Mouse (Mus musculus) cerebral cortex, adult 2 months (tissue): ENCODE measurements around the gene Gm11596.

ENCODE experiments used
- WGBS: fragments of 180-500 bp; shearing (Covaris S2); methylation state at CpG from one replicate; pipeline ENCODE4 v1.1.7; 2018; 5-methylcytosine and 5-hydroxymethylcytosine counted together

Gm11596 gene

DNA sequence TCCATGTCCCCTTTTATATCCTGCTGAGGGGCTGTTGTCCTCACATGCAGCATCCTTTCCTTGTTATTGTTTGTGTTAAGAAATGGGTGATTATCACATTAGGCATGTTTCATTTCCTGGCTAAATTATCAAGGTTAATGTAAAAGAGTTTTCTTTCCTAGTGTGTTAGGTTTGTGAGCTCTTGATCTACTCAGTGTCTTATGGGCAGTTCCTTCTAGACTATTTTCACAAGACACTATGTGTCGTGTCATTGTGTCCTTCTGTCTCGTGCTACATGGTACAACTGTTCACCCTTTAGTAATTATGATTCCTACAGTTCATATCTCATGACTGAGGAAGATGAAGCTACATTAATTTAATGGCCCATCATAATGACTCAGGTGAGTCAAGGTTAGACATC is at the start of gene Gm11596:
Gene Gm11596, minus strand, starts transcription at position 101 of the 400 bp plus-strand sequence.
- WGBS: 82% methylated on average over 2 of the region's 2 CpGs

DNA sequence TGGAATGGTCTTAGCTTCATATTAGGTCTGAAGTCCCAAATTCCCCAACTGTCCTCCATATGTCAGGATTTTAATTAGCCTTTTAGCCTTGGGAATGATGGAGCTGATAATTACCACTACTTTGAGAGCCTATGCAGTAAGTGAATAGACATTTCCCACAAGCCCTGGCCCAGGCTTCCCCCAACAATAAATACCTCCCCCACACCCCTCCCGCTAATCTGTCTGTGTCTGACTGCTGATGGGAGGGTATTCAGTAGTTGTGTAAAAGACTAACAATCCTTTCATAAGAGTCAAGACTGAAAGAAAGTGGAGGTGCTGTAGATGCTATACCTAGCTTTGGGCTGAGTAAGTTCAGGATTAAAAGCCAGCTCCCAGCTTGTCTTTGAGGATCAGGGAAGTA is 48.9 kb upstream of the Gm11596 start:
- WGBS: 71% methylated on average over 1 of the region's 1 CpGs

DNA sequence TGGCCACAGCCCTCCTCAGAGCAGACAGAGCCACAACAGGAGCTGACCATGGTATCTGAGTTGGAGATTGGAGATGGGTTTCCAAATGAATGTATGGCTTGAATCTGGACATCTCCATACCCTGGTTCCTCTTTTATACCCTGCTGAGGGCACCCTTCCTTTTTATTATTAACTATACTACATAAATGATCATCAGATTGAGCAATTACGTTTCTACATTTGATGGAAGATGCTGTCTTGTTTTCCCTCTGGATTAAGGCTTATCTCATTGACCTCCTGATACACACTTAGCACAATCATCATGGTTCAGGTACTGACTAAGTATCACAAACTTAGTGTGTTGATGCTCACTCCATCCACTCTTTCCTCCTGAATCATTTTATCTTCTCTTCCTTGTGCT is 44.7 kb upstream of the Gm11596 start, which contains the start of gene 2300003K06Rik:
Gene 2300003K06Rik, minus strand, starts transcription at position 101 of the 400 bp plus-strand sequence.
- 92% methylated on average over 1 of the region's 1 CpGs for WGBS

DNA sequence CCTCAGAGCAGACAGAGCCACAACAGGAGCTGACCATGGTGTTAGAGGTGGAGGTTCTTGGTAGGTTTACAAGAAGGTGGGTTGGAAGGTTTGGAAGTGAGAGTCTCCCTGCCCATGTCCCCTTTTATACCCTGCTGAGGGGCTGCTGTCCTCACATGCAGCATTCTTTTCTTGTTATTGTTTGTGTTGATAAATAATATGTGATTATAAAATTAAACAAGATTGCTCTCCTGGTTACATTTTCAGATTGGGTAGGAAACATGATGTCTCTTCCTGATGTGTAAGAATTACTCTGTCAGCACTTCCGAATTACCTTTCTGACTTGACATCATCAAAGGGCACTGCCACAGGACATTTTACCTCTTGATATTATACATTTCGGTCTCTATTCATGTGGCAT is 22.3 kb upstream of the Gm11596 start, which contains the start of gene Gm11564:
Gene Gm11564, minus strand, starts transcription at position 101 of the 400 bp plus-strand sequence.
- WGBS: 81% methylated on average over 2 of the region's 2 CpGs

DNA sequence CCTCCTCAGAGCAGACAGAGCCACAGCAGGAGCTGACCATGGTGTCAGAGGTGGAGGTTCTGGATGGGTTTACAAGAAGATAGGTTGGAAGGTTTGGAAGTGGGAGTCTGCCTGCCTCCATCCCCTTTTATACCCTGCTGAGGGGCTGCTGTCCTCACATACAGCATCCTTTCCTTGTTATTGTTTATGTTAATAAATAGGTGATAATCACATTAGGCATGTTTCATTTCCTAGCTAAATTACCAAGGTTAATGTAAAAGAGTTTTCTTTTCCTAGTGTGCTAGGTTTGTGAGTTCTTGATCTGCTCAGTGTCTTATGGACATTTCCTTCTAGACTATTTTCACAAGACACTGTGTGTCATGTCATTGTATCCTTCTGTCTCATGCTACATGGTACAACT is 16.5 kb upstream of the Gm11596 start, which contains the start of gene Krtap4-13:
Gene Krtap4-13, minus strand, starts transcription at position 101 of the 400 bp plus-strand sequence.

DNA sequence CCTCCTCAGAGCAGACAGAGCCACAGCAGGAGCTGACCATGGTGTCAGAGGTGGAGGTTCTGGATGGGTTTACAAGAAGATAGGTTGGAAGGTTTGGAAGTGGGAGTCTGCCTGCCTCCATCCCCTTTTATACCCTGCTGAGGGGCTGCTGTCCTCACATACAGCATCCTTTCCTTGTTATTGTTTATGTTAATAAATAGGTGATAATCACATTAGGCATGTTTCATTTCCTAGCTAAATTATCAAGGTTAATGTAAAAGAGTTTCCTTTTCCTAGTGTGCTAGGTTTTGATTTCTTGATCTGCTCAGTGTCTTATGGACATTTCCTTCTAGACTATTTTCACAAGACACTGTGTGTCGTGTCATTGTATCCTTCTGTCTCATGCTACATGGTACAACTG is 11.1 kb upstream of the Gm11596 start, which contains the start of gene Gm11554:
Gene Gm11554, minus strand, starts transcription at position 101 of the 400 bp plus-strand sequence.
- no CpG with 5 or more reads among the region's 1 CpGs for WGBS

DNA sequence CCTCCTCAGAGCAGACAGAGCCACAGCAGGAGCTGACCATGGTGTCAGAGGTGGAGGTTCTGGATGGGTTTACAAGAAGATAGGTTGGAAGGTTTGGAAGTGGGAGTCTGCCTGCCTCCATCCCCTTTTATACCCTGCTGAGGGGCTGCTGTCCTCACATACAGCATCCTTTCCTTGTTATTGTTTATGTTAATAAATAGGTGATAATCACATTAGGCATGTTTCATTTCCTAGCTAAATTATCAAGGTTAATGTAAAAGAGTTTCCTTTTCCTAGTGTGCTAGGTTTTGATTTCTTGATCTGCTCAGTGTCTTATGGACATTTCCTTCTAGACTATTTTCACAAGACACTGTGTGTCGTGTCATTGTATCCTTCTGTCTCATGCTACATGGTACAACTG is 5.6 kb upstream of the Gm11596 start, which contains the start of gene Gm11569:
Gene Gm11569, minus strand, starts transcription at position 101 of the 400 bp plus-strand sequence.
- WGBS: no CpG with 5 or more reads among the region's 1 CpGs

DNA sequence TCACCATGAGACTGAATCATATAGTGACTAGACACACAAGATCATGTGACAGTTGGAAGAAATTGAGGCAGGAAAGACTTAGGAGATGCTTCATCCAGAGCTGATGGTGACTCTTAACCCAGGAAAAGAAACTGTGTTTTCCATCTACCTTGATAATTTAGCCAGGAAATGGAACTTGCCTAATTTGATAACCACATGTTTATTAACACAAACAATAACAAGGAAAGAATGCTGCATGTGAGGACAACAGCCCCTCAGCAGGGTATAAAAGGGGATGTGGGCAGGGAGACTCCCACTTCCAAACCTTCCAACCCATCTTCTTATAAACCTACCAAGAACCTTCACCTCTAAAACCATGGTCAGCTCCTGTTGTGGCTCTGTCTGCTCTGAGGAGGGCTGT is 8.4 kb downstream of the Gm11596 start, which contains the start of gene Krtap4-9:
Gene Krtap4-9, plus strand, starts transcription at position 301 of the 400 bp plus-strand sequence.

DNA sequence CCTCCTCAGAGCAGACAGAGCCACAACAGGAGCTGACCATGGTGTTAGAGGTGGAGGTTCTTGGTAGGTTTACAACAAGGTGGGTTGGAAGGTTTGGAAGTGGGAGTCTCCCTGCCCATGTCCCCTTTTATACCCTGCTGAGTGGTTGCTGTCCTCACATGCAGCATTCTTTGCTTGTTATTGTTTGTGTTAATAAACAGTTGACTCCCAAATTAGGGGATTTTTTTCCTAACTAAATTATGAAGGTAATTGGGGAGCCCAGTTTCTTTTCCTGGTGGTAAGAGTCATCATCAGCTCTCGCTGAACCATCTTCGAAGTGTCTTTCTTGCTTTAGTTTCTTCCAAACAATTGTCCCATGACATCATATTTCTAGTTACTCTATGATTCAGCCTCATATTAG is 12.7 kb downstream of the Gm11596 start, which contains the start of gene Krtap4-8:
Gene Krtap4-8, minus strand, starts transcription at position 101 of the 400 bp plus-strand sequence.
- WGBS: 95% methylated on average over 2 of the region's 2 CpGs

DNA sequence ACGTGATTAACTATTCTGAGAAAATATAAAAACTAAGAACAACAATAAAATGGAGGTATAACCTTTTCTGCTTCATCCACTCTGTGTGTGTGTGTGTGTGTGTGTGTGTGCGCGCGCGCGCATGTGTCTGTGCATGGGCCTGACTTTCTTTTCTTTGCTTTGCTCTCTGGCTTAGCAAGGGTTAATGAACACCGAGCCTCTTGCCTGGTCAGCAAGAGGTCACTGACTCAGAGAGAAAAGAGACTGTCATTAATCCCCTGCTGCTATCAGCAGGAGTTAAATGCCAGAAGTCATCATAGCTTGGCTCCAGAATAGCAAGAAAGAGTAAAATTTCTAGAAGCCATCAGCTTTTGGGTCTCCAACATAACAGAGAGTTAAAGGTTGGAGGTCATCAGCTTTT is 14.9 kb downstream of the Gm11596 start:
- whole genome bisulfite sequencing: 68% methylated on average over 7 of the region's 7 CpGs

DNA sequence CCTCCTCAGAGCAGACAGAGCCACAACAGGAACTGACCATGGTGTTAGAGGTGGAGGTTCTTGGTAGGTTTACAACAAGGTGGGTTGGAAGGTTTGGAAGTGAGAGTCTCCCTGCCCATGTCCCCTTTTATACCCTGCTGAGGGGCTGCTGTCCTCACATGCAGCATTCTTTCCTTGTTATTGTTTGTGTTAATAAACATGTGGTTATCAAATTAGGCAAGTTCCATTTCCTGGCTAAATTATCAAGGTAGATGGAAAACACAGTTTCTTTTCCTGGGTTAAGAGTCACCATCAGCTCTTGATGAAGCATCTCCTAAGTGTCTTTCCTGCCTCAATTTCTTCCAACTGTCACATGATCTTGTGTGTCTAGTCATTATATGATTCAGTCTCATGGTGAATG is 20.5 kb downstream of the Gm11596 start, which contains the start of gene Gm11595:
Gene Gm11595, minus strand, starts transcription at position 101 of the 400 bp plus-strand sequence.

DNA sequence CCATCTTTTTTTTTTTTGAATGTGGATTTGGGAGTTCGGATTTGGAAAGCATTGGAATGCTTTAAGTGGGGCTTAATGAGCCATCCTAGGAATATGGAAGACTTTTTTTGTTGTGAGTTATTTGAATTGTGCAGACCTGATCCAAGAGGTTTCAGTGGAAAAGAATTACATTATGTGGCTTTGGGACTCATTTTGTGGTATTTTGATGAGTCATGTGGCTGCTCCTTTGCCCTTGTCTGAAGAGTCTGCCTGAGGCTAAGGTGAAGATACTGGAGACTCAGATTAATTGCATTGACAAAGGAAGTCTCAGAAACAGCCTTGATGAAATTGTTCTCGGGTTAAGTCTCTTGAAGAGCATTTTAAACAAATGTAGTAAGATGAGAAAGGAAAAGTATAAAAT is 24.9 kb downstream of the Gm11596 start:
- WGBS: 78% methylated on average over 2 of the region's 2 CpGs

DNA sequence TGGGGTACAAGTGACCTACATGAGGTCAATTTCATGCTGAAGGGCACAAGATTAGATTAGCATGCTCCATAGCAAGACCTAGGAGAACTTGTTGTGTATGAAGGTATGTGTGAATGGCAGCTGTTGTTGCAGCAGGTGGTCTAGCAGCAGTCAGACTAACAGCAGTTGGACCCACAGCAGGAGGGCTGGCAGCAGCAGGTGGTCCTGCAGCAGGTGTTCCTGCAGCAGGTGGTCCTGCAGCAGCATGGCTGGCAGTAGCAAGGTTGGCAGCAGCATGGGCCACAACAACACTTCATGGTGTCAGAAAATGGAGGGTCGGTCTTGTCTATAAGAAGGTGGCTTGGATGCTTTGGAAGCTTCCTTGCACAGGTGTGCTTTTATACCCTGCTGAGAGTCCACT is 34.4 kb downstream of the Gm11596 start:
- WGBS: 95% methylated on average over 1 of the region's 1 CpGs

DNA sequence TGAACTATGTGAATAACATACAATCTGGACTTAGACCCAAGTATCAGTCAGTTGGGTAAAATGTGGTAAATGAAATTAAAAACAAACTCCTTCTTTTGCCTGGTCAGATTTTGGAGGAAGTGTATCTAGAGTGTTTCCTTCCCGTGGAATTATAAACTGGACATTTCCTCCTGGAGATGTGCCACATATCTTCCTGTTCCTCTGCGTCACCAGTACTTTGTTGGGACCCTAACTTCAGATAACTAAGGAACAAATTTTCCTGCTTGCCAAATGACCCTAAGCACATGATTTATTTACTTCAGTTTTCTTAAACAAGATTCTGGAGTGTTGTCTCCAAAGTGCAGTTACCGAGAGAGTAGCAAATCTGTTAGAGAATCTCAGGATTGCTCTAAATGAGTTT is 49.3 kb downstream of the Gm11596 start:
- WGBS: 80% methylated on average over 3 of the region's 3 CpGs
